Mouse (Mus musculus): Measurements from ENCODE around the gene Olfr339.
"Not testable (repeated sequence)": the region's sequence is repeated elsewhere in the genome, so short reads cannot be mapped to it uniquely, and the experiment has no call there.

DNA sequence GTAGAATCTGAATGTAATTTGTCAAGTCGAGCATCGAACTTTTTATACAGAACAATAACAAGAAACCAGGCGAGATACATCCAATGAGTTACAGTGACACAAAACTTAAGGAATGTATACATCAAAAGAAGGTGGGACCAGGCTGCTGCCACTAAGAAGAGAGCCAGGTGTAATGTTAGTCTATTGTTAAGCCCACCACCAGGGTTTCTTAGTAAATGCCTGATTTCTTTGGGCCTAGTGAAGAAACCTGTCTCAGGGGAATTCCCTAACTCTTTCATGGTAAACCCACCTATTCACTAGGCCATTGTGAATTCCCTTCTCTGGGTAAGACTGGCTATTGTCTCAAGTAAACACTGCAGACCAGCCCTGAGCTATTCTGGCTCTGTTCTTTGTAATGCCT lies 3.6 kb upstream of the Olfr339 start:
- TF ChIP-seq CTCF (IDR thresholded peaks at IDR 0.05; ENCODE audit: borderline replicate concordance, control insufficient read depth, extremely low read depth, insufficient read depth, low read length, poor library complexity); POLR2A (IDR thresholded peaks at IDR 0.05; ENCODE audit: control insufficient read depth, extremely low read depth, insufficient read depth, low read length, poor library complexity): not testable (repeated sequence)
